Mouse (Mus musculus): Measurements from ENCODE around the gene Rnf130.

The Rnf130 gene

GRCm38 (mm10) chr11:50024833-50025720, at the start of gene Rnf130:
TSS of gene Rnf130 (plus strand) at chr11:50025346.
- peak; percentile 12 for DNase-seq (ENCODE audit: low spot score)

- DNase-seq (ENCODE audit: low spot score) = no peak
Observed at GRCm38 (mm10) chr11:49977963-49978568, 47.1 kb upstream of the Rnf130 start.

GRCm38 (mm10) chr11:49978935-49979334, 46.2 kb upstream of the Rnf130 start:
- no peak for DNase-seq (ENCODE audit: low spot score)

GRCm38 (mm10) chr11:49980681-49981235, 44.4 kb upstream of the Rnf130 start:
- no peak for DNase-seq (ENCODE audit: low spot score)

- DNase-seq (ENCODE audit: low spot score) = no peak
Observed at GRCm38 (mm10) chr11:49981321-49981963, 43.7 kb upstream of the Rnf130 start.

- DNase-seq (ENCODE audit: low spot score) = no peak
Observed at GRCm38 (mm10) chr11:49982094-49982493, 43.1 kb upstream of the Rnf130 start.

GRCm38 (mm10) chr11:49982881-49983280, 42.3 kb upstream of the Rnf130 start:
- DNase-seq (ENCODE audit: low spot score) = no peak

- no peak for DNase-seq (ENCODE audit: low spot score)
Observed at GRCm38 (mm10) chr11:49983875-49984552, 41.1 kb upstream of the Rnf130 start.

- no peak for DNase-seq (ENCODE audit: low spot score)
Observed at GRCm38 (mm10) chr11:49985009-49985408, 40.1 kb upstream of the Rnf130 start.

- DNase-seq (ENCODE audit: low spot score) = peak; percentile 34
Observed at GRCm38 (mm10) chr11:49986277-49987036, 38.7 kb upstream of the Rnf130 start.

- no peak for DNase-seq (ENCODE audit: low spot score)
Observed at GRCm38 (mm10) chr11:49994536-49994935, 30.6 kb upstream of the Rnf130 start.

GRCm38 (mm10) chr11:49996398-49996797, 28.7 kb upstream of the Rnf130 start:
- DNase-seq (ENCODE audit: low spot score) = no peak

GRCm38 (mm10) chr11:49997321-49997720, 27.8 kb upstream of the Rnf130 start:
- no peak for DNase-seq (ENCODE audit: low spot score)

GRCm38 (mm10) chr11:50002853-50003252, 22.3 kb upstream of the Rnf130 start:
- DNase-seq (ENCODE audit: low spot score) = no peak

- DNase-seq (ENCODE audit: low spot score) = no peak
Observed at GRCm38 (mm10) chr11:50007776-50008175, 17.4 kb upstream of the Rnf130 start.

- no peak for DNase-seq (ENCODE audit: low spot score)
Observed at GRCm38 (mm10) chr11:50008231-50008630, 16.9 kb upstream of the Rnf130 start.

- DNase-seq (ENCODE audit: low spot score) = no peak
Observed at GRCm38 (mm10) chr11:50013016-50013415, 12.1 kb upstream of the Rnf130 start.

- DNase-seq (ENCODE audit: low spot score) = no peak
Observed at GRCm38 (mm10) chr11:50016503-50016902, 8.6 kb upstream of the Rnf130 start.

GRCm38 (mm10) chr11:50017511-50017910, 7.6 kb upstream of the Rnf130 start:
- no peak for DNase-seq (ENCODE audit: low spot score)

- no peak for DNase-seq (ENCODE audit: low spot score)
Observed at GRCm38 (mm10) chr11:50018848-50019247, 6.3 kb upstream of the Rnf130 start.

GRCm38 (mm10) chr11:50022085-50022484, 3.1 kb upstream of the Rnf130 start:
- DNase-seq (ENCODE audit: low spot score) = no peak
